Mouse (Mus musculus): ENCODE data around the gene Plcxd2.

- no peak for TF ChIP-seq CTCF (IDR thresholded peaks at IDR 0.05; ENCODE audit: low read depth, low read length)
- TF ChIP-seq POLR2A (IDR thresholded peaks at IDR 0.05; ENCODE audit: extremely low read depth, insufficient read depth, low read length) = no peak
Measured at GRCm38 (mm10) chr16:46009717-46010116, 301 bp downstream of the Plcxd2 start.

Measured in liver, adult 2 months (tissue).